Mouse (Mus musculus) embryonic facial prominence, embryonic 14.5 days (tissue): ENCODE measurements around the gene Apol9a. TPM values are rescaled to one million over a fixed set of nuclear protein-coding genes. Genes with fewer than 3 reads are reported as not detected.

ENCODE experiments used
- polyA plus RNA-seq: library from polyadenylated mRNA; unstranded; fragments of >200 nt; fragmentation: Nextera tagmentation; extraction: Ambion mirVana; gene quantifications from 2 replicates; pipeline ENCODE4 v1.2.1, GENCODE M21; 2014

Apol9a gene
- polyA plus RNA-seq, 1 experiment from 2014 or later: 0.31 TPM

Other genes with a start within 250 kb of the Apol9a start
- gene Rbfox2, start 104.1 kb downstream of the Apol9a start, polyA plus RNA-seq: 97.4 and 107 TPM in 2 replicates
- 0.43 TPM in 1 of 2 replicates, not detected in the other for gene Apol7a, start 12.0 kb downstream of the Apol9a start, polyA plus RNA-seq
- gene Apol7b, start 36.4 kb upstream of the Apol9a start, polyA plus RNA-seq: not detected in 2 replicates
- gene Apol10a, start 65.9 kb upstream of the Apol9a start, polyA plus RNA-seq: 0.14 TPM in 1 of 2 replicates, not detected in the other
- gene Apol11a, start 97.1 kb upstream of the Apol9a start, polyA plus RNA-seq: not detected in 2 replicates
- not detected in 2 replicates for gene Apol7c, start 122.2 kb upstream of the Apol9a start, polyA plus RNA-seq
- gene 1700025B11Rik, start 150.8 kb upstream of the Apol9a start, polyA plus RNA-seq: not detected in 2 replicates
- gene Apol10b, start 185.0 kb upstream of the Apol9a start, polyA plus RNA-seq: 0.08 and 0.14 TPM in 2 replicates
- gene Gm36245, start 188.1 kb upstream of the Apol9a start, polyA plus RNA-seq: not detected in 2 replicates
- gene Apol11b, start 232.2 kb upstream of the Apol9a start, polyA plus RNA-seq: 0.10 TPM in 1 of 2 replicates, not detected in the other